Mouse (Mus musculus) monocyte, adult 2 months (primary cell): ENCODE data around the gene Rrp36.

ENCODE experiments used
- DNase-seq, 2 experiments: peaks; one replicate each; pipeline ENCODE4 v3.0.0; 2022; ENCODE audit warnings: low spot score in 2 of 2, low read depth in 1 of 2

The Rrp36 gene

DNA sequence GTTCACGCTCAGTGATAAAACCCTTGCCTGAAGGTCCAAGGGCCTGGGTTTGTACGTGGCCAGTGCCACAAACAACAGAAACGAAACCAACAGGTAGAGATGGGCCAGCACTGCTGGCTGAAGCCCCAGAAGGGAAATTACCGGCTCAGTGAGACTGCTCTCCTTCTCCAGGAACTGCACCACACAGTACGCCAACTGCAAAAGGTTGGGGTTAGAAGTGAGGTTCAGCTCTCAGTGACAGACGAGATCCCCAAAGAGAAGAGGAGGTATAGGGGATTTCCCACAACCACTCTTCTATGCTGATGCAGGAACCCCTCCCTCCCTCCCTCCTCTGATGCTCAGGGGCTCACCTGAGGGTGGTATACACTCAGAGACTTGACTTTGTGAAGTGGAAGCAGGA is 11.8 kb upstream of the Rrp36 start:
- DNase-seq: no peak

DNA sequence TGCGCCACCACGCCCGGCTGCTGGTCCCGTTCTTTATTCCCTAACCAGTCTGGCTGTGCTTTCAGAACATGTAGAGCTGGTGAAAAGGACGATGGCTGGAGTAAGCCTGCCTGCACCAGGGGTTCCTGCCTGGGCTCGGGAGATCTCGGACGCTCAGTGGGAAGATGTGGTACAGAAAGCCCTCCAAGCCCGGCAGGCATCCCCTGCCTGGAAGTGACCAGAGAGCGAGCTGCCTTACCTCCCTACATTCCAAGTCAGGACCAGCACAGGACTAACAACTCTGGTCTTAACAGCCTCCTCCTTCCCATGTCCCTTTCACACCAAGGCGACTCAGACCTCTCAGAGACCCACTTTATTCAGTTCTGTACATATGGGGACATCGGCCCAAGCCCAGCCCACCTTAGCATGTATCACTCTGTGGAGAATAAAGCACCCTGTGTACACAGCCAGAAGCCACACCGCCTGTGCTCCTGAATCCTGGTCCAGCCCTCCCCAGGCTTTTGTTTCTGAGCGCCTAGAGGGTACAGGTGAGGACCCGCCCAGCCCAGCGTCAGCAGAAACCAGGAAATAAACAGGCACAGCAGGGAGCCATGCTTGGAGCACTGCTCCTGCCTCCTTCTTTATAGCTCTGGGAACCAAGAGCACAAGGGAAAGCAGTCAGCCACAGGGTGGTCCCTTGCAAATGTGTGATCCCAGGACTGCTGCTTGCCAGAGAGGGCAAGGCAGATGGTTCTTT is 8.7 kb upstream of the Rrp36 start:
- DNase-seq: no peak

DNA sequence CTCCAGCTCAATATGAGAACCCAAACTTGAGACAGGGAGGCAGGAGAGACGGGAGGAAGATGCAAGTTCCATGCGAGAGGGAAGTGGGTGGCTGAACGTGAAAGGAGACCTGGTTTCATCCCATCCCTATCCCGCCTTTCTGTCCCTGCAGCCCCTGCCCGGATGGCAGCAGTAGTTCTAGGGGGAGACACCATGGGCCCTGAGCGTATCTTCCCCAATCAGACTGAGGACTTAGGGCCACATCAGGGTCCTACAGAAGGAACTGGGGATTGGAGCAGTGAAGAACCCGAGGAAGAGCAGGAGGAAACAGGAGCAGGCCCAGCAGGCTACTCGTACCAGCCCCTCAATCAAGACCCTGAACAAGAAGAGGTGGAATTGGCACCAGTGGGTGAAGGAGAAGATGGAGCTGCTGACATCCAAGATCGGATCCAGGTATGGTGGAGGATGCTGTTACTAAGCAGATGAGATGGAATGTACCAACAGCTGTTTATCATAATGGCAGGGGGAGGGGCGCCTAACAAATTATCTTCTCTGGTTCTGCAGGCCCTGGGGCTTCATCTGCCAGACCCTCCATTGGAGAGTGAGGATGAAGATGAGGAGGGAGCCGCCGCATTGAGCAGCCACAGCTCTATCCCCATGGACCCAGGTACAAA is 7.4 kb upstream of the Rrp36 start:
- no peak for DNase-seq

DNA sequence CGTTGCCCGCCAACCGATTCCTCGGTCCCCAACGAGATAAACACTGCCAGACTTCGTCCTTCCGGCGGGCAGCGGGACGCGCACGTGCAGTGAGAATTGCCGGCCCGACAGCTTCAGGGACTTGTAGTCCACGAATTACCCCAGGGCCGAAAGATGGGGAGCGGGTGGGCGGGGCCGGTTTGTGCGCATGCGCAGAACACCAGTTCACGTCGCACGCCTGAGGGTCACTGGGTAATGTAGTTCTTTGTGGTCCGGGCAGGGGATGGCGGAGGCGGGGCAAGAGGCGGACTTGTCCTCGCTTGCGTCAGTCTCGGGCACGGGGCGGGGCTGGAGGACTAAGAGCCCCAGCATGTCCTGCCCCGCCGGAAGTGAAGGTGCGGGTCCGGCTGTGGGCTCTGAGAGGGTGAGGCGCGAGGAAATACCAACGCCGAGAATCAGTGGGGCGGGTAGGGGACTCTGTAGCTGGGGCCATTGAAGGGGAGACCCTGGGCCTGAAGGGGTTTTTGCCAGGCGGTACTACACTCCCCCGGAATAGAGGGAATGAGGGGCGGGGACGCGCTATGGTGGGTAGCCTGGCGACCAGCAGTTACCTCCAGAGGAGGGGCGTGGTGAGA is 6.7 kb upstream of the Rrp36 start, which contains the start of gene Klhdc3:
TSS of gene Klhdc3 (minus strand) at position 155 of the 614 bp plus-strand sequence.
- peak; percentile 90 to 92 for DNase-seq

DNA sequence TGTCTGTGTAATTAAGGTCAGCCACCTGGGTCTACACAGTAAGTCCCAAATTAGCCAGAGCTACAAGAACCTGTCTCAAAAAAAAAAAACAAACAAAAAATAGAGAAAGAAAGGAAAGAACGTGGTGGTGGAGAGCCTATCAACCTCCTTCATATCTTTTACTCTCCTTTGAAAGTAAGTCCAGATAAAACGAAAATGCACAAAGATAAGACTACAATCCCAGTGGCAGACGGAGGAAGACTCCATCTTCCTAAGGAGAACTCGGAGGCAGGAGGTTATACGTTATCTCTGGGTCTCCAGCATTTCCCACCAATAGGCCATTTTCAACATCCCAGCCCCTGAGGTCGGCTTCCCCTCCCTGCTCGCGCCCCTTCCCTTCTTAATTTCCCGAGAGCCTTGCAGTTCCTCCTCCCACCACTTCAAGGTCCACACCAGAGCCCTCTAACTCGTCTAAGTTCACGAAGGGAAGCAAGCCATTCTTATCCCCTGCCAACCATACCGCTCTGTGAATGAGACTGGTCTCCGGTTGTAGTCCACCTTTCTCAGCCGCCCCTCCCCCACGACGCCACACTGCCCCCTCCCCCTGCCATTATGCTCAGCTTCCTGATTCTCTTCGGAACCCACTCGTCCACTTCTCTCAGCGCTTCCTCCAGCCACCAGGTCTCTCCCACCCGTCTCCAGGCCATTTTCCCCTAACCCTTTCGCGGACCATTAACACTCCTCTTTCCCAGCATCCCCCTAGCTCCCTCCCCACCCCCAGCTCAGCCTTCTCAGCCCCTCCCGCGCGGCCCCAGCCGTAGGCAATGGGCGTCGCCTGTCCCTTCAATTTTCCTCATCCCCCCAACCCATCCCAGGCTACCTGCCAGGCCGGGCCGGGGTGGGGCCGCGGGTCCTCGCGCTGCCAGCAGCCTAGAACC is 5.9 kb upstream of the Rrp36 start:
- peak in 1 of 2 experiments; percentile 15 for DNase-seq

DNA sequence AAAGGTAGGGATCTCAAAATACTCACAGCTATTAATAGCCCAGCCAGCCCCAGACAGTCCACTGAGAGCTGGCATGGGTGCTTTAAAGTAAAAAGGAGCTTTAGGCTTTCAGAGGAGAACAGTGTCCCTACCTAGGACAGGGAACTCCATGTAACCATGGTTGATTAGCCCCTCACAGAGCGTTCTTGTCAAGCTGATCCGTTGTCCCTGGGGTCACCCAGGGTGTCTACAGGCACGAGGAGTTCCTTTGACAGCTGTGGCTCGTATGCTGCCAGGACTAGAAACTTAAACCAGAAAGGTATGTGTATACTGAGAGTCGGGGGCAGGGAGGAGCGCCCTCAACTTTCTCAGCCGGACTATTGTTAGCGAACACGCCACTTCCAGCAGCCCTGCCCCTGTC is 4.8 kb upstream of the Rrp36 start:
- no peak for DNase-seq

DNA sequence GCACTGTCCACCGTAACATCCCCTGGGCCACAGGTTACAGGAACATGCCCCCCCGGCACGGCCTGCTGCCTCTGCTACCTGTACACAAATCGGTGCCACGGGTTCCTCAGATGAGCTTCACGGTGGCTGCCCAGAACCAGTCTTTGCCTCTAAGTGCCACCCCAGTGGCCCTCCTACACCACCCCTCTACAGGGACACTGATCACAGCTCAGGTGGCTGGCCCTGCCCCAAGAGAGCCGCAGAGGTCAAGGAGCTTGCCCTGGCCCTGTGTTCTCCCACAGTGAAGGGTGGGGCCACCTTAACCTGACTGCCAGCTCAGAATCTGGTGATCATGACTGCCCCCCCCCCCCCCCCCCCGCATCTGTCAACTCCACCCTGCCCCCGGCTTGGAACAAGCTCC is 4.3 kb upstream of the Rrp36 start, which contains the start of gene Mea1:
TSS of gene Mea1 (plus strand) at position 378 of the 400 bp plus-strand sequence.
- no peak for DNase-seq

DNA sequence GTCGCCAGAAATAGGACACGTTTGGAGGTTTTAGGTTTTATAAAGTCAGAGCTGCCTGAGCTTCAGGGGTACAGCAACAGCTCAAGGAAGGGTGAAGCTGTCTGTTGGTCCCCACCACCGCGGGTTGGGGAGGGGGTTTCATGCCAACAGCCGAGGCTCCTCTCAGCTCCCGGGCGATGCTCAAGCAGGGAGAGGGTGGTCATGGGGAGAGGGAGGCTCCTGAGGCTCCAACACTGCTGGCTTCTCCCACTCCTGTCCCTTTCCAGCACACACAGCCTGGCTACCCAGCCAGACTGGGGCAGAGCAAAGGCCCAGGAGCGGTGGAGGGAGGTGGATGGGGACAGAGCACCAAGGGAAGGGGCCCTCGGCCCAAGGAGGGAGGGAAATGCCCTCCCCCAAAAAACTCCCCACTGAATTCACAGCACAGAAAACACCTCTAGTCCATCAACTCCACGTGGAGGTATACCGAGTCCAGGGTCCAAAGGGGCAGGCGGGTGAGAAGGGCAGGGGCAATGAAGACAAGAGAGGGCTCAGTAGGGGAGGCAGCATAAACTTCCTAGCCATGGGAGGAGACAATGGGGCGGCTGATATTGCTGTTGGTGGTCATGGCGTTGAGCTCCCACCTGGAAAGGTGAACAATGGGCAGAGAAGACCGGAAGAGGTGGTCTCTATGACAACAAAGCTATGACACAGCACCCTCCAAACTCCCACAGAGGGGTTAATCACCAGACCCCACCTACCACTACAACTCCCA is 555 bp upstream of the Rrp36 start:
- DNase-seq: no peak

DNA sequence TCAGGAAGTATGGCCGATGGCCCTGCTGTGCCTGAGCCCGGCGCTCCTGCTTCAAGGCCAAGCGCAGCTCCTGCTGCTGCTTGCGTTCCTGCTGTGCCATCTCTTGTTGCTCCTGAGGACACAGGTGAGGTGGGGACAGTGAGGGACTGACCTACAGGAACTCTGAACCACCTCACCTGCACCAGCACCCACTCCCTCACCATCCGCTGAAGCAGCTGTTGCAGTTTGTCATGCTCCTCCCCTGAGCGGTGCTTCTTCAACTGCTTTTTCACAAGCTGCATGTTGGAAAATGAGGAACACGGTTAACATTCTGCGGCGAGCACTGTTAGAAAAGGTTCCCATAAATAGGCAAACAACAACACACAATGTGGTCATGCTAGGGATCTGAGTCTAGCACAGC is 4.2 kb downstream of the Rrp36 start:
- DNase-seq: no peak

DNA sequence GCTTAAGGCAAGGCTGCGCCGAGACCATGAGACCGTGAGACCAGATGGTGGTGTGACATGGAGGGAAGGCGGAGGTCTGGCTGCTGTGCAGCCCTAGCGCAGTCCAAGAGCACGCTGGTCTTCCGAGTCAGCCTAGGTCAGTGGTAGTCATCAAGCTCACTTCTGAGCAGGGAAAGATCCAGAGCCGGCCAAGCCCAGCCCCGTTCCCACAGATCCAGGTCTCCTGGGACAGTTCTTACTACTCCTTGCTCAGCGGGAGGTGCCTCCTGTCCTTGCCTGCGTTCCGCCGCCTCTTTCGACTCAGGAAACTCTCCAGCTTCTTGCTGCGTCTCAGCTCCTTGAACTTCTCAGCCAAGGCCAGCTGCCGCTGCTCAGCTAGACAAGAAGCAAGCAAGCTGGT is 6.4 kb downstream of the Rrp36 start:
- DNase-seq: no peak

DNA sequence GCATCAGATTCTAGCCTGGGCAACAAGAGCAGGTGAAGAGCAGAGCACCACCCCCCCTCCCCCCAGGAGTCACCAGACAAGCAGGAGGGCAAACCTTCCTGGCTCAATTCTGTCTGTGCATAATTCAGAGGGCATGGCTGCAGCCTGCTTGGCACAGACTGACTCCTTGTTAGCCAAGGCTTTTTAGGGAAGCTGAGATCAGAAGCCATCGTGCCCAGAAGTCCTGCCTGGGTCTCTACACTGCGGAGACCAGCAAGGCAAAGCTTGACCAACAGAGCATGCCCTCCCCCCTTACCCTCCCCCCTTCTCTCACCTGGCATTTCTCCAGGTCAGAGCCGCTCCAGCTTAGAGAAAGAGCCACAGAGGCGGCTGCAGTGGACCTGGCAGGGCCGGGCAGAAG is 11.4 kb downstream of the Rrp36 start:
- no peak for DNase-seq

DNA sequence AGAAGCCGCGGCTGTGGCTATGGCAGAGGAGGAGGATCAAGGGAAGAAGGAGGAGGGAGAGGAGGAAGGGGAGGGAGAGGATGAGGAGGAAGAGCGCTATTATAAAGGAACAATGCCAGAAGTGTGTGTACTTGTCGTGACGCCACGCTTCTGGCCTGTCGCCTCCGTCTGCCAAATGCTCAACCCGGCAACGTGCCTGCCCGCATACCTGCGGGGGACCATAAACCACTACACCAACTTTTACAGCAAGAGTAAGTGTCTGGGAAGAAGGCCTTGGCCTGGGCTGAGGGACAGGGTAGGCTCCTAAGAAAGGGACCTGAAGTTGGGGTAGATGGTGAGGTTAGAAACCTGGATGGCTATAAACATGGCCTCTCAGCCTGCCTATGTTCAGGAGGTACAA is 12.2 kb downstream of the Rrp36 start:
- no peak for DNase-seq

DNA sequence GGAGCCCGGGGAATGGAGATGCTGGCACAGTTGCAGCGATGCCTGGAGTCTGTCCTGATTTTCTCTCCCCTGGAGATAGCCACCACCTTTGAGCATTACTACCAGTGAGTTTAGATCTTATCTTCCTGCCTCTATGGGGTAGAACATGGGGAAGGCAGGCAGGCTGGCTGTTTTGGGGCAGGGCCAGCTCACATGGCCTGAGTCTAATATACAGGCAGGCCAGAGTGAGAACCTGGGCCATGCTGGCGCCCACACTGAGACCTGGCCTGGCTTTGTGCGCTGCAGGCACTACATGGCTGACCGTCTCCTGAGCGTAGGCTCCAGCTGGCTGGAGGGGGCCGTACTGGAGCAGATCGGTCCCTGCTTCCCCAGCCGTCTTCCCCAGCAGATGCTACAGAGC is 12.8 kb downstream of the Rrp36 start:
- no peak for DNase-seq

DNA sequence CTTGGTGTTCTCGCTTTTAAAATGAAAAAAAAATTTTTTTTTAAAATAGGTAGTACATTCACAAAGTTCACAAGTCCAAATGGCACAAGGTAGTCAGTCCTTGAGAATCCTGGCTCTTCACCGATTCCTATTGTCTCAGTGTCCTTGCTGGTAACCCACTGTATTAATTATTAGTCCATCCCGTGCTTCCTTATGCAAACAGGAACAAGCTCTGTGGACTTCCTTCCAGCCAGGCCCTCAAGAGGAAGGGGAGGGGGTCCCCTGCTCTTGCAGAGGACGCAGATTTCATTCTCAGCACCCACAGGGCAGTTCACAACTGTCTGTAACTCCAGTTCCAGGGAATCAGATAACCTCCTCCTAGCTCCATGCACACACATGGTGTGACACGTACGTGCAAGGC is 18.1 kb downstream of the Rrp36 start:
- no peak for DNase-seq

DNA sequence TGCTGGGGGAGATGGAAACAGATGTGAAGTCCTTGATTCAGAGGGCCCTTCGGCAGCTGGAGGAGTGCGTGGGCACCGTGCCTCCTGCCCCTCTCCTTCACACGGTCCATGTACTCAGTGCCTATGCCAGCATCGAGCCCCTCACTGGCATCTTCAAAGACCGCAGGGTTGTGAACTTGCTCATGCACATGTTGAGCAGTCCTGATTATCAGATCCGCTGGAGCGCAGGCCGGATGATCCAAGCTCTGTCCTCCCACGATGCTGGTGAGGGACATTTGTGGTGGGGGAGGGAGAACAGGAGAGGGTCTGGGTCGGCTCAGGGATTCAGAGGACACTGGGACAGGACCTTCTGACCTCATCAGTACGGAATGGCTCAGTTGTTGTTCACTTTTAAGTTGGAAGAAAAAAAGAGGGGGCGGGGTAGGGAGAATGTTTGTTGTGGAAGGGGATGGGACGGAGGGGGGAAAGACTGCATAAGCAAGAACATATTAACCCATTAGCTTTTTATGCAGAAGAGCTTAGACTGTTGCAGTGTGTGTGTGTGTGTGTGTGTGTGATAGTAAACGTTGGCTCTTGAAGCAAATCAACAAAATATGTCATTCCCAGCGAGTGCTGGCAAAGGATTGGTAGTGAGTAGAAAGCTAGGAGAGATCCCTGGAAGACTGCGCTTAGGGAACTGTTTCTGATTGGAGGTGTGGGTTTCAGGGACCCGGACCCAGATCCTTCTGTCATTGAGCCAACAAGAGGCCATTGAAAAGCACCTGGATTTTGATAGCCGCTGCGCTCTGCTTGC is 22.2 kb downstream of the Rrp36 start:
- DNase-seq: no peak

DNA sequence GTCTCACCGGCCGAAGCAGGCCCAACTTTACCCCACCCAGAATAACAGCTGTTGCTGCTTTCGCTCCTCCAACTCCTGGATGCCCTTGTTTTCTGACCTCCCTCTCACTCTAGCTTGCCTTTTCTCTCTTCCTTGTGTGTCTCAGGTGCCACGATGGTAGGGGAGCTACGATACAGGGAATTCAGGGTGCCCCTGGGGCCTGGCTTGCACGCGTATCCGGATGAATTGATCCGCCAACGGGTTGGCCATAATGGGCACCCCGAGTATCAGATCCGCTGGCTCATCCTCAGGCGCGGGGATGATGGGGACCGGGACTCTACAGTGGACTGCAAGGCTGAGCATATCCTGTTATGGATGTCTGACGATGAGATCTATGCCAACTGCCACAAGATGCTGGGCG is 22.9 kb downstream of the Rrp36 start:
- no peak for DNase-seq

DNA sequence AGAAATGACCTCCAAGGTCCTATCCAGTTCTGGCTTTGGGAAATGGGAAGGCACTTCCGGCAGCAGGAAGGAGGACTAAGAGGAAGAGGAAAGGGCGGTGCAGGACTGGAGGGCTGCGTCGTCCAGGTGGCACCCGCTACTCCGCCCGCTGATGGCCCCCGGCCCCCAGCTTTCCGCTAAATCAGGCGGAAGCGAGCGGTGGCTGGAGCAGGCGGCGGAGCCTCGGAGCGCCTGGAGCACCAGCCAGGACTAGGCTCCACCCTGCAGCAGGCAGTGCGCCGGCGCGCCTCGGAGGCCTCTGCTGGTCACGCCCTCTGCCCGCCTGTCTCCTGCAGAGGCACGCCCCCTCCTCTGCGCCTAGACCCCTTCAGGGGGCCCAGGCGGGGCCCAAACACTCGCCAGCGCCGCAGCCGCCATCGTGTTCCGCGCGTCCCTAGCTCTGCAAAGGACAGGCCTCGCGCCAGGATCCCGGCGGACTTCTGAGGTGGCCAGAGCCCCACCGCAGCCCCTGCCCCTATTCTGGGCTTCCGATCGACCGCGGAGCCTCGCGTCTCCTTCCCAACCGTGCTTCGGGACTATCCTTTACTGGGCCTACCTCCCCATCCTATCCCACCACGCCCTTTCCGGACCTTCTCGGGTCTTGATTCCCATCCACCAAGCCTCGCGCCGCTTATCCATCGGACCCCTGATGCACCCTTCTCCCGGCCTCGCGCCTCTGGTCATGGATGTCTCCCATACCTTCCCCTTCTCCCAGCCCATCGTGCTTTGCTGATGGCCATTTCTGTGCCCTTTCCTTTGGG is 23.7 kb downstream of the Rrp36 start, which contains the start of gene Cul7:
TSS of gene Cul7 (plus strand) at position 106 of the 800 bp plus-strand sequence.
- peak; percentile 50 to 63 for DNase-seq

DNA sequence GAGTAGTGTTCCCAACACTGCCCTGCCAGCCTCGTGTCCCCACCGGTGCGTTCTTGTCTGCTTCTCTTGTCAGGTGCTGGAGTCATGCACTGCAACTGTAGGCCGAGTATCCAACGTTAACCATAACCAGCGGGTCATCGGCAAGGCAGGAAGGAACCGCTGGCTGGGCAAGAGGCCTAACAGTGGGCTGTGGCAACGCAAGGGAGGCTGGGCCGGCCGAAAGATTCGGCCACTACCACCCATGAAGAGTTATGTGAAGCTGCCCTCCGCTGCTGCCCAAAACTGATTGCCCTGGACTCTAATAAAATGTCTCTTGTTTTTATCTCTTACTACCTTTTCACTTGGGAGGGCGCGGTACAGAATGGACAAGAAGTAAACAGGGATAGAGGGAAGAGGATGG is 24.3 kb downstream of the Rrp36 start:
- no peak for DNase-seq

DNA sequence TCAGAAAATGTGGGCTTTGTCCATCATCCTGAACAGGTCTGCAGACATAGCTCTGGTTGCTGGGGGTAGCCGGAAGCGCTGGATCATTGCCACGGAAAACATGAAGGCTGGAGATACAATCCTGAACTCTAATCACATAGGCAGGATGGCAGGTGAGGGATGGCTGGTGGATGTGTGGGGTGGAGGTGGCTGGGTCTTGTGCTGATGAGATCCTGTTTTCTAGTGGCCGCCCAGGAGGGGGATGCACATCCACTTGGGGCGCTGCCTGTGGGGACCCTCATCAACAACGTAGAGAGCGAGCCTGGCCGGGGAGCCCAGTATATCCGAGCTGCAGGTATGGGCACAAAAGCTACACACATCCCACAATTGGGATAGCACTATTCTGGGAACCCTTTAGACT is 25.7 kb downstream of the Rrp36 start:
- DNase-seq: no peak
